Mouse (Mus musculus) neural tube, embryonic 14.5 days (tissue): ENCODE results near the gene Flna. TPM values are rescaled to one million over a fixed set of nuclear protein-coding genes. Genes with fewer than 3 reads are reported as not detected.

ENCODE experiments used
- ATAC-seq: fragments of 200-750 bp; cut with Nextera tagmentation; 2 replicates; pipeline ENCODE4 v1.8.0; 2017; ENCODE audit warnings: low read depth, mild to moderate bottlenecking, moderate TSS enrichment, moderate library complexity
- H3K27ac ChIP-seq: fragments of 300-500 bp; sonication (generic); 2 replicates; pipeline ENCODE4 v1.5.1; 2014; ENCODE audit warnings: low read depth, mild to moderate bottlenecking, control low read depth, low read length, moderate library complexity, mixed read lengths
- H3K27me3 ChIP-seq: fragments of 300-500 bp; sonication (generic); 2 replicates; pipeline ENCODE4 v1.6.1; 2014; ENCODE audit warnings: low read length; ENCODE audit not compliant: control insufficient read depth, insufficient read depth
- H3K36me3 ChIP-seq: fragments of 300-500 bp; sonication (generic); 2 replicates; pipeline ENCODE4 v1.6.1; 2014; ENCODE audit warnings: low read length, mixed read lengths; ENCODE audit not compliant: control insufficient read depth, insufficient read depth
- H3K4me1 ChIP-seq: fragments of 300-500 bp; sonication (generic); 2 replicates; pipeline ENCODE4 v1.6.1; 2014; ENCODE audit warnings: low read length; ENCODE audit not compliant: control insufficient read depth, insufficient read depth
- H3K4me2 ChIP-seq: fragments of 300-500 bp; sonication (generic); 2 replicates; pipeline ENCODE4 v1.6.1; 2014; ENCODE audit warnings: mild to moderate bottlenecking, low read depth, low read length, control low read depth
- H3K4me3 ChIP-seq: fragments of 300-500 bp; sonication (generic); 2 replicates; pipeline ENCODE4 v1.5.1; 2014; ENCODE audit warnings: low read depth, low read length, control low read depth, mixed read lengths
- H3K9ac ChIP-seq: fragments of 300-500 bp; sonication (generic); replicated peaks from 2 replicates; pipeline ENCODE4 v1.6.1; 2014; ENCODE audit warnings: low read depth, mild to moderate bottlenecking, control low read depth, low read length, mixed read lengths
- H3K9me3 ChIP-seq: fragments of 300-500 bp; sonication (generic); 2 replicates; pipeline ENCODE4 v1.6.1; 2016; ENCODE audit warnings: low read length; ENCODE audit not compliant: control insufficient read depth
- WGBS: fragments of 180-500 bp; shearing (Covaris S2); extraction: QIAGEN DNeasy Blood & Tissue Kit; methylation state at CpG from one replicate; pipeline ENCODE4 v1.1.7; 2014; 5-methylcytosine and 5-hydroxymethylcytosine counted together
- polyA plus RNA-seq: library from polyadenylated mRNA; unstranded; fragments of >200 nt; fragmentation: Nextera tagmentation; extraction: Ambion mirVana; gene quantifications from 2 replicates; pipeline ENCODE4 v1.2.1, GENCODE M21; 2014

The Flna gene
- polyA plus RNA-seq, 1 experiment from 2014 or later, result 63.0 TPM

DNA sequence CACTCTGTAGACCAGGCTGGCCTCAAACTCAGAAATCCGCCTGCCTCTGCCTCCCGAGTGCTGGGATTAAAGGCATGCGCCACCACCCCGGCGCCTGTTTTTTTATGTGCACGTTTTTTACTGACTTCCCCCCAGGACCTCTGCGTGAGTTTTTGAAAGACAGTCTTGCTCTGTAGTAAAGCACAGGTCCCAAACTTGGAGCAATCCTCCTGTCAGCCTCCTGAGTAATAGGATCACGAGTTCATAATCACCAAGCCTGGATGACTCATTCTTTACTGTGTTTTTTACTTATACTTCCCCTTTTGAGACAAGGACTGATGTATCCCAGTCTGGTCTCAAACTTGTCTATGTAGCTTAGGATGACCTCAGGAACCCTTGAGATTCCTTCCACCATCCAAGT, 28.3 kb upstream of the Flna start:
- Histone ChIP-seq H3K4me2 (no peak overlapping the region), H3K36me3 (0 out of 2 replicates have a peak, but pooled peaks cover 3% of the 10 kb centered on the region), H3K9ac (no peak overlapping the region), H3K4me1 (no peaks in the 10 kb centered on the region), H3K9me3 (no peaks in the 10 kb centered on the region), H3K27ac (no peak overlapping the region), H3K27me3 (no peaks in the 10 kb centered on the region), H3K4me3 (no peak overlapping the region)
- no peak for ATAC-seq
- WGBS, result 87% methylated on average over 8 of the region's 8 CpGs

DNA sequence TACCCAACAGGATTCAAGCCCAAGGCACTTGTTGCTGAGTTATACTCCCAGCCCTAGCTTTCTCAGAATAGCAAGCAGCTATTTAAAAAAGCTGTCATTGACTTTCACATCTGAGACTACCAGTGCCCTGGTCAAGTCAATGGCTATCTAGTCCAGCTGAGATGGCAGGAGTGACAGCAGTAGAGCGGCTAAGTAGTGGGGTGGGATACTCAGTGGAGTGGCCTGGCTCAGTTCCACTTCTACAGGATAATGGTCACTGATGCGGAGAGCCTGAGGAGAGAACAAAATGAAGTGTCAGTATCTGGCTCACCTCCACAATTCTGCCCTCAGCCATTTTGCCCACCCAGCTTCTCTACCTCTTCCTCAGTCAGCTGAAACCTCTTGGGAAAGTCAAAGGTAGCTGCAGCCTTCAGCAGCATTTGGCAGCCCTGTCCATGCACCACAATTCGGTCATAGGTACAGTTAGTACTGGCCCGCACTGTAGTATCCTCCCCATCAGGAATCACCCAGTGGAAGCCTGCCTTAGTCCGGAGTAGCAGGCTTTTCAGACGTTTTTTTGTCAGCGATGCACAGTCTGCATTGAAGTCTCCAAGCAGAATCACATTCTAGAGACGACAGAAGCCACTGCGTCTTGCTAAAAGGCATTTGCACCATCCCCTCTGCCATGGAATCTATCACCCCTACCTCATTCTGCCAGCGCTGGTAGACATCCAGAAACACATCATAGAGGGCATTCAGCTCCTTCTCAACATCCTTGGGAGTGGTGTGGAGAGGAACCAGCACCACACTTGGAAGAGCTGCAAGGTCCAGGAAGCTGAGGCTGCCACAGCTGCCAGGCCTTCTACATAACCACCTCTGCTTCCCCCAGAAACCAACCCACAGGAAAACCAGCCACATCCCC, 24.1 kb upstream of the Flna start:
- Histone ChIP-seq H3K4me3 (no peak overlapping the region), H3K9me3 (no peaks in the 10 kb centered on the region), H3K9ac (no peak overlapping the region), H3K4me2 (no peak overlapping the region), H3K4me1 (0 out of 2 replicates have a peak, but pooled peaks cover 2% of the 10 kb centered on the region), H3K36me3 (0 out of 2 replicates have a peak, but pooled peaks cover 3% of the 10 kb centered on the region), H3K27ac (no peak overlapping the region), H3K27me3 (no peaks in the 10 kb centered on the region)
- ATAC-seq, result no peak
- WGBS, result 28% methylated on average over 10 of the region's 10 CpGs

DNA sequence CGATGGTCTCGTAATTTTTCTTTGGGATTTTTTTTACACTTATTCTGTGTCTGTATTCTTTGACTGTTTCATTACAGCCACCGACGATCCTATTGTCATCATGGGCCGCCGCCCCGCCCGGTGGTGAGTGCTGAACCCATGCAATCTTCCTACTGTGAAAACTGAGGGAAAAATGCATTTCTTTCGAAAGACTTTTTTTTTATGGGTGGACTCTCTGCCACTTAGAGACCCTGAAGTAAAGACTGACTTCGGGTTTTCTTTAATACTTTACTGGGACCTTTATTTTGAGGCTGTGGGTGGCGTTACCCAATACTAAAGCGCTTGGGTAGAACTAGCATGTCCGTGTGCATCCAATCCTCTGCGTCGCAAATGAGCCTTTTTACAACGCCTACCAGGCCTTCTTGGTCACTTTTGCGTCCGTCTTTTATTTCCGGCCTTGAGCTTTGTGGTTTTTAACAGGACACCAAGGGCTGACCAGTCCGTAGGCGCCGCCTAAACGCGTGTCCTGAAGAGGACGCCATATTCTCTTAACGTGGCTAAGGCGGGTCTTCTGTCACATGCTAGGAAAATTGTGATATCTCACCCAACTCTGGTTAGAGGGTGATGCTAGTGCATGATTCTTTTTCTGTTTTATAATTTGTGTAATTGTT, 21.4 kb upstream of the Flna start:
- peak overlapping the region; percentile 54 for H3K4me2 ChIP-seq
- H3K27ac ChIP-seq, result no peak overlapping the region
- no peaks in the 10 kb centered on the region for H3K27me3 ChIP-seq
- peak overlapping the region; percentile 50 for H3K9ac ChIP-seq
- 0 out of 2 replicates have a peak, but pooled peaks cover 3% of the 10 kb centered on the region for H3K36me3 ChIP-seq
- 18% methylated on average over 27 of the region's 27 CpGs for WGBS
- H3K4me1 ChIP-seq, result 0 out of 2 replicates have a peak, but pooled peaks cover 2% of the 10 kb centered on the region
- H3K4me3 ChIP-seq, result peak overlapping the region; percentile 54
- ATAC-seq, result no peak; the same call in 1 of the 2 replicates
- no peaks in the 10 kb centered on the region for H3K9me3 ChIP-seq

DNA sequence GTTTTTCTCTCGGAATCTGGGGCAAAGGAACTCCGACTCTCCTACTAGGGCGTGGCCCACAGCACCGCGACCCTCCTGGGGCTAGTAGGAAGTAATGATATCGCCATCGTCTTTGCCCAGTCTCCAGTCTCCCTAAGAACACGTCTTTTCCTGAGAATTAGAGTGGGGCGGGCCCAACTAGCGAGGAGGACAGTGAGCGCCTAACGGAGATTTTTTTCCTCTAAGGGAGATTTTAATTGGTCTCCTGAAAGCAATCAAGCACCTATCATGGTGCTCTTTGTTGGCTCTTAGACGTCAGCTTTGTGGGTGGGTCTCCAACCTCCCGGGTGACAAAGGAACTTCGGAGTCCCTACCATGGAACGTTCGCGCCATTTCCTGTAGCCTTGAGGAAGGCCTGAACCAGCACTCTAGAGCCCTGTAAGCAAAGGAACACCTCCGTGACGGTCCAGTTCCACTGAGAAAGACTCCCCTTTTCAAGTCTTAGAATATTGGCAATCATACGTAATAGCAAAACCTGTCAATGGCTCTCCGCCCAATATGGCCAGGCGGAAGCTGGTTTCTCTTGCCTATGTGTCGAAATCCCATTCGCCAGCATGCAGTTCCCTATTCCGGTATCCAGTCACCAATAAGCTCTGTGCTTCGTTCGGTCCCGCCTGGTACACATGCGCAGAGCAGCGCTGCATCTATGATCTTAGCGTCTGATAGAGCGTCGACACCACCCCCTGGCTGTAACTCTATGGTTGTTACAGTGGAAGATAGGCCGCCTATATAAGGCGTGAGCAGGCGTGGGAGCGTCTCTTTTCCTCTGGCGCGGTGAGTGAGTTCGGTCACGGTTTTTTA, 20.7 kb upstream of the Flna start, which contains the start of gene Rpl10:
Gene Rpl10, plus strand, starts transcription at position 751 of the 840 bp plus-strand sequence.
- ATAC-seq, result peak; percentile 96
- Histone ChIP-seq H3K27ac (peak within 1 kb of the TSS; percentile 94), H3K4me1 (0 out of 2 replicates have a peak, but pooled peaks cover 2% of the 10 kb centered on the region), H3K4me3 (peak within 1 kb of the TSS; percentile 54), H3K9me3 (no peaks in the 10 kb centered on the region), H3K27me3 (no peaks in the 10 kb centered on the region), H3K4me2 (peak within 1 kb of the TSS; percentile 54), H3K36me3 (0 out of 2 replicates have a peak, but pooled peaks cover 3% of the 10 kb centered on the region), H3K9ac (peak within 1 kb of the TSS; percentile 61)
- WGBS, result 19% methylated on average over 42 of the region's 42 CpGs

DNA sequence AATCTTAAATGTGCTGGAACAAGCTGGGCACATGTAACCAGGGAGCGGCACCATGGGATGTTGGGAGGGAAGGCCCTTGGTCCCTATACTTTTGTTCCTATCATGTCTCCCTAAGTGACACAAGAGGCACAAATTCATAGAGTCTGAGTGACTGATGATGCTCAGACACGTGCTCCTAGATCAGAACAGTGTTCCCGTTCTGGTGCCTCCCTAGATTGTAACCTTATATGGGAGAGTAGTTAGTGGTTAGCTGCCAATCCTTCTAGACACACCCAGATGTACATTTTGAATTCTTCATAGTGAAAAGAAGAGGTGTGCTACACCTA, 20.1 kb upstream of the Flna start:
- Histone ChIP-seq H3K4me3 (peak overlapping the region; percentile 54), H3K27ac (peak overlapping the region; percentile 94), H3K36me3 (0 out of 2 replicates have a peak, but pooled peaks cover 3% of the 10 kb centered on the region), H3K27me3 (no peaks in the 10 kb centered on the region), H3K4me1 (0 out of 2 replicates have a peak, but pooled peaks cover 2% of the 10 kb centered on the region), H3K9me3 (no peaks in the 10 kb centered on the region), H3K9ac (peak overlapping the region; percentile 61), H3K4me2 (peak overlapping the region; percentile 46)
- peak; percentile 18; the same call in 1 of the 2 replicates for ATAC-seq
- 30% methylated on average over 3 of the region's 3 CpGs for WGBS

DNA sequence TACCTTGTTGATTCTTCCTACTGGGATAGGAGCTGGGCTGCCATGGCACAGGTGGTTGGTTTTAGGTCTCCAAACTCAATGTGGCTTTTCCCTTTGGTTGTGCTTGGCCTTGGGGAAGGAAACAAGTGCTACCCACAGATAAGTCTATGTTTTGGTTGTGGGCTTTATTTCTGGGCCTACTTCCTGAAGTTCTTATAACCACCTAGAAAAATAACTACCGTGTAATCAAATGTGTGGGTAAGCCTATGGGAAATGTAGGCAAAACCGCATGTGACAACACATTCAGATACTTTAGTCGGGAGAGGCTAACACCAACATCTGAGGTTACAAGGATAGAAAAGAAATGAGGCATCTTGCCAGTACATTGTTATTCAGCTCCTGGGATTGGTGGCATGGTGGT, 8.1 kb upstream of the Flna start:
- Histone ChIP-seq H3K4me1 (0 out of 2 replicates have a peak, but pooled peaks cover 3% of the 10 kb centered on the region), H3K27me3 (no peaks in the 10 kb centered on the region), H3K4me2 (no peak overlapping the region), H3K36me3 (peaks cover 2% of the 10 kb centered on the region), H3K4me3 (no peak overlapping the region), H3K9ac (no peak overlapping the region), H3K9me3 (no peaks in the 10 kb centered on the region), H3K27ac (no peak overlapping the region)
- 91% methylated on average over 3 of the region's 3 CpGs for WGBS
- ATAC-seq, result no peak

DNA sequence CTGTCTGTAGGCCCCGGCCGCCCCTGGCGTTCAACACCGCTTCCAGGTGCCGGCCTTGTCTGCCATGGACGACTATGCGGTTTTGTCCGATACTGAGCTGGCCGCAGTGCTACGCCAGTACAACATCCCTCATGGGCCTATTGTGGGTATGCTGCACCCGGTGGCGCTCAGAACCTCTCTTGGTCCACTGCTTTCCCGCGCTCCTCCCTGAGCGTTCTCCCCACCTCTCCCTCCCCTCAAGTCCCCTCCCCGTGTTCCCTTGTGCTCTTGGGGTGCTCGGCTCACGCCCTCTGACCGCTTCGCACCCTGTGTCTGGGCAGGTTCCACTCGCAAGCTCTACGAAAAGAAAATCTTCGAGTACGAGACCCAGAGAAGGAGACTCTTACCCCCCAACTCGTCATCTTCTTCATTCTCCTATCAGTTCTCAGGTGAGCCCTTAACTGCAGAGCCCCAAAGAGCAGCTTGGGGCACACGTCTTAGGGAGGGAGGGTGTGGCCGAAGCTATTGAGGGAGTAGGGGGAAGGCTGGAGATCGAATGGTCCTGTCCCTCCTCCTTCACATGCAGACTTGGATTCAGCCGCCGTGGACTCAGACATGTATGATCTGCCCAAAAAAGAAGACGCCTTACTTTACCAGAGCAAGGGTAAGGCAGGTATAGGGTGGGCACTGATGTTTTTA, 5.4 kb upstream of the Flna start:
- no peaks in the 10 kb centered on the region for H3K27me3 ChIP-seq
- 0 out of 2 replicates have a peak, but pooled peaks cover 3% of the 10 kb centered on the region for H3K4me1 ChIP-seq
- peak overlapping the region; percentile 60 for H3K9ac ChIP-seq
- H3K27ac ChIP-seq, result peak overlapping the region; percentile 82
- peak; percentile 75; the same call in 1 of the 2 replicates for ATAC-seq
- H3K9me3 ChIP-seq, result no peaks in the 10 kb centered on the region
- peak overlapping the region; percentile 46 for H3K4me3 ChIP-seq
- peaks cover 2% of the 10 kb centered on the region for H3K36me3 ChIP-seq
- WGBS, result 18% methylated on average over 28 of the region's 31 CpGs
- H3K4me2 ChIP-seq, result peak overlapping the region; percentile 53
